Mouse (Mus musculus) erythroblast, embryonic 14.5 days (primary cell): ENCODE measurements around the gene Kcnab1.

ENCODE experiments used
- GATA1 ChIP-seq: IDR thresholded peaks from 2 replicates; pipeline ENCODE4 v1.6.1; 2012; ENCODE audit warnings: low read length, inconsistent platforms, mixed read lengths
- TAL1 ChIP-seq: IDR thresholded peaks from 3 replicates; pipeline ENCODE4 v1.6.1; 2012; ENCODE audit warnings: low read length, inconsistent platforms, mixed read lengths

DNA sequence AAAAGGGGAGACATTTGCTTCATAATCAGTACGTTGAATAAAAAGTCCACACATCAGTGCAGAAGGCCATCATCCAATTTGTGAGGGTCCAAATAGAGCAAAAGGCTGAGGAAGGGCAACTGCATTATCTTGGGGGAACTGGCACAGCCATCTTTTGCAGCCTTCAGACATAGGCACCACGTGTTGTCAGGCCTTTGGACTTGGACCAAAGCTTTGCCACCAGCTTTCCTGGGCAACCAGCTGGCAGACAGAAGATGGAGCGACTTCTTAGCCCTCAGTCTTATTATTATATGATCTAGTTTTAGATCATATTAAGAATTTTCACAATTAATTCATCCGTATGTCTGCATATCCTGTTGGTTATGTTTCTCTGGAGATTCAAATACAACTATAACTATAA is 296.6 kb downstream of the Kcnab1 start:
- TF ChIP-seq GATA1 = no peak
- no peak for TF ChIP-seq TAL1
